Mouse (Mus musculus) brown adipose tissue, adult 24 weeks (tissue): ENCODE results near the gene Dido1. TPM values are rescaled to one million over a fixed set of nuclear protein-coding genes. Genes with fewer than 3 reads are reported as not detected.

Source experiments
- H3K27ac ChIP-seq: fragments of 200-500 bp; replicated peaks from 2 replicates; pipeline ENCODE4 v1.5.1; 2012; ENCODE audit warnings: low read depth, mild to moderate bottlenecking, low read length
- H3K4me1 ChIP-seq: fragments of 200-500 bp; 2 replicates; pipeline ENCODE4 v1.6.1; 2012; ENCODE audit warnings: low read length, mixed read lengths; ENCODE audit not compliant: control insufficient read depth, insufficient read depth, insufficient read length
- H3K4me3 ChIP-seq: fragments of 200-500 bp; 2 replicates; pipeline ENCODE4 v1.5.1; 2012; ENCODE audit warnings: low read depth, mild to moderate bottlenecking, low read length, moderate library complexity; ENCODE audit not compliant: insufficient read depth
- polyA plus RNA-seq: library from polyadenylated mRNA; stranded (reverse); fragments of >200 nt; gene quantifications from 2 replicates; pipeline ENCODE4 v1.2.4, GENCODE M21; 2012; ENCODE audit not compliant: missing spikeins, insufficient read depth, insufficient read length

The Dido1 gene
- polyA plus RNA-seq, 1 experiment = 13.6 TPM

GRCm38 (mm10) chr2:180676706-180677105 is 33.1 kb downstream of the Dido1 start:
- Histone ChIP-seq H3K4me3 (no peak overlapping the region), H3K27ac (no peak overlapping the region), H3K4me1 (no peaks in the 10 kb centered on the region)

- Histone ChIP-seq H3K4me3 (no peak overlapping the region), H3K27ac (no peak overlapping the region), H3K4me1 (peaks cover 2% of the 10 kb centered on the region)
Observed at GRCm38 (mm10) chr2:180662008-180662407, 47.8 kb downstream of the Dido1 start.

- H3K27ac ChIP-seq = no peak overlapping the region
- peaks cover 2% of the 10 kb centered on the region for H3K4me1 ChIP-seq
Observed at GRCm38 (mm10) chr2:180660521-180660920, 49.3 kb downstream of the Dido1 start.

GRCm38 (mm10) chr2:180659353-180660150 is 50.2 kb downstream of the Dido1 start:
- peak overlapping the region; percentile 4; the same call in 1 of the 2 replicates for H3K4me3 ChIP-seq

More at GRCm38 (mm10) chr2:180660521-180660920, 49.3 kb downstream of the Dido1 start:
- no peak overlapping the region for H3K4me3 ChIP-seq

DNA sequence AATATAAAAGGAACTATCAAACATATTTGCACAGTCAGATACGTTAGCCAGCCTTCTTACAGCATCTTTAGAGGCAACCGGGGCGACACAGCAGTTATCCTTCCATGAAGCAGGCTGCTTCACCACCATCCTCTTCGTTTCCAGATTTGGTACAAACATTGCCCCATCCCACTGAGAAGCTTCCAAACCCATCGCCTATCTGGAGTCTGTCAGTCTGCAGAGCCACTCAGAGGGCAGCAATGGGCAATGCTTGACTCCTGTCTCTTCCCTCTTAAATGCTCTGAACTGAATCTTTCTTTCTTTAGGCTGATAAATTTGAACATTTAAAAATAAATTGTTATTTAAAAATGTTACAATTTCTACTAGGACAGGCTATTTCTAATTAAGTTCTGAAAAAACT is 51.4 kb downstream of the Dido1 start:
- Histone ChIP-seq H3K27ac (no peak overlapping the region), H3K4me3 (no peak overlapping the region), H3K4me1 (peaks cover 2% of the 10 kb centered on the region)

More at GRCm38 (mm10) chr2:180659353-180660150, 50.2 kb downstream of the Dido1 start:
- Histone ChIP-seq H3K4me1 (peaks cover 2% of the 10 kb centered on the region), H3K27ac (no peak overlapping the region)

- H3K27ac ChIP-seq = no peak overlapping the region
- peaks cover 2% of the 10 kb centered on the region for H3K4me1 ChIP-seq
- H3K4me3 ChIP-seq = no peak overlapping the region
Observed at GRCm38 (mm10) chr2:180657394-180658013, 52.3 kb downstream of the Dido1 start.

DNA sequence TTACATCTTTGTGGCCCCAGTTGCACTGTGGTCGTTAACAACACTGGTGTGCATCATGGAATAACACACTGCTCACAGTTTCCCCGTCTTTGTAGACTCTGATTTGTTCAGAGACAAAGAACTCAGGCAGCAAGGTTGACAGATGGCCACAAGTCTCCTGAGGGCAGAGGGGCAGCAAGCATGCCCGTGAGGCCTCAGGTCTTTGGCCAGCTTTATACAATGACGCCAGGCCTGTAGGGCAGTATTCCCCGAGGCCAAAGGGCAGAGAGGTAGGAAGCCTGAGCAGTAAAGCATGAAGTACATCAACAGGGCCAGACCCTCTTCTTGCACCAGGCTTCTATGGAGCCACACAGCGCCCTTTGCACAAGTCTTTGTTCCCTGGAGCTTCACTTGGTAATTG is 54.6 kb downstream of the Dido1 start:
- H3K4me3 ChIP-seq = no peak overlapping the region
- peaks cover 2% of the 10 kb centered on the region for H3K4me1 ChIP-seq
- no peak overlapping the region for H3K27ac ChIP-seq

DNA sequence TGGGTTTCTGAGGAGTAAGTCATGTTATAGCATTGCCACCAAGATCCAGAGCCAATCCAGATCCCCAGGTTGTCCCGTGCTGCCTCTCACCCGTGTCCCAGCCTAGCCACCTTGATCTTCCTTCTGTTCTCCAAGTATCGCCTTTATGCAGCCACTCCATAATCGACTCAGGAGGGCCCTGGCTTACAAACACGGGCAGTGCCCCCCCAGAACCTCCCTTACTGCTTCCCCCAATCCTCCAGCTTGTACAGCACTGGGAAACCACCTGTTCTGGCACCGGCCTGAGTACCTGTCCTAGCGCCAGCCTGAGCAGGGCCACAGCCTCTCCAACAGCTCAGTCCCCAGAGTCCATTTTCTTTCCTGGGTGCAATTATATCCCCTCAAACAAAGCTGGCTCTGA is 55.1 kb downstream of the Dido1 start:
- Histone ChIP-seq H3K4me1 (peaks cover under 1% of the 10 kb centered on the region), H3K4me3 (no peak overlapping the region), H3K27ac (no peak overlapping the region)

DNA sequence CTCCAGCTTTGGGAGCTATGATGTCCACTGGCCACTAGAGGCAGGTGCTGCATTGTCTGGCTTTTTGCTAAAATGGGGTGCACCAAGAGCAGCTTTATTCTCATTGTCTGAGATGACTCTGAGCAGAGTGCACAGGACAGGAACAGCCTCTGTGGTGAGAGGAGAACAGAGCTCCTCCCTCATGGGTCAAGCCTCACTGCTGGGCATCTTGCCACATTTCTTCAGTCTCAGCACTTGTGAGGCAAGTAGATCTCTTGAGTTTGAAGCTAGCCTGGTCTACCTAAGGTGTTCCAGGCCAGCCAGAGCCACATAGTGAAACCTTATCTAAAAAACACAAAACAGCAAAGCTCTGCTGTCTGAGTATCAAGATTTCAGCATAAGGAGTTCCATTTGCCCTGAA is 63.0 kb downstream of the Dido1 start:
- H3K4me3 ChIP-seq = no peak overlapping the region
- no peaks in the 10 kb centered on the region for H3K4me1 ChIP-seq
- H3K27ac ChIP-seq = no peak overlapping the region

DNA sequence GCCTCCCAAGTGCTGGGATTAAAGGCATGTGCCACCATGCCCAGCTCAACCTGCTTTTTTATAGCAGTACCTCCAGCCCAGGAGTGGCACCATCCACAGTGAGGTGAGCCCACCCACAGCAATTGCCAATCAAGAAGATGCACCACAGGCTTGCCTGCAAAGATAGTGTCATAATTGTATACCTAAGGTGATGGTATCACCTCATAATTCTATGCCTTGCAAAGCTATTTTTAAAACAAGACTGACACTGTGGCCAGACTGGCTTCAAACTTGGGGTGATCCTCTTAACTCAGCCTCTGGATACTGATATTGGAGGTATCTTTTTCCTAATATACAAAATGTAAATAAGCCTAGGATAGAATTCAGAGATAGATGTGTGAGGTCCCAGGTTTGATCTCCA is 66.2 kb downstream of the Dido1 start:
- H3K27ac ChIP-seq = no peak overlapping the region
- no peaks in the 10 kb centered on the region for H3K4me1 ChIP-seq

DNA sequence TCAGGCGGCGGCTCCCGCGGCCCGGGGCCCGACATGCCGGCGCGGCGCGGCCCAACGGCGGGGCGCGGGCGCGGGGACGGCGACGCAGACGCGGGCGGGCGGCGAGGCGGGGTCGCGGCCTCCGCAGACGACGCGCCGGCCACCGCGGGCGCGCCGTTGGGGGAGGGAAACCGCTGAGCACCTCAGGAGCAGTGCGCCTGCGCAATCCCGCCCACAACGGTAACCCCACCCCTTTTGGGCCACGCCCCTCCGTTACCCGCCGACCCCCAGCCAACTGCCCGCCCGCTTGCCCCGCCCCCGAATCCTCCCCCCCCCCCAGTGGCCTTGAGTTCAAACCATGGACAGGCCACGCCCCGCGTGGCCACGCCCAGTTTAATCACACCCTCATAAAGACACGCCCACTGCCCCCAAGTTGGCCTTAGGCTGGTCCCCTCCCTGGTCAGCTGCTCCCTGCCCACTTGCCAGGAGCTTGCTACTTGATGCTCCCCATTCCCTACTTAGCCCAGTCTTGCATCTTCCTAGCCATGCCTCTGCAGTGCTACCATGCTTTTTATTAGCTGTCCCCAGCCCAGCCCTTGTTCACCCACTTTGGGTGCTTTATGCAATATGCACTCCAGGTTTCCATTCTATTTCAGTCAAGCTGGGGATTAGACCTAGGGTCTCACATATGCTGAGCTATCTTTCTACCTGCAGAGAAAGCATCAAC is 67.1 kb downstream of the Dido1 start, which contains the start of gene Tcfl5:
Gene Tcfl5, minus strand, starts transcription at position 154 of the 706 bp plus-strand sequence.
- Histone ChIP-seq H3K4me3 (no peak within 1 kb of the TSS), H3K4me1 (no peaks in the 10 kb centered on the region), H3K27ac (no peak within 1 kb of the TSS)

More for the DNA sequence above, 66.2 kb downstream of the Dido1 start:
- no peak overlapping the region for H3K4me3 ChIP-seq

DNA sequence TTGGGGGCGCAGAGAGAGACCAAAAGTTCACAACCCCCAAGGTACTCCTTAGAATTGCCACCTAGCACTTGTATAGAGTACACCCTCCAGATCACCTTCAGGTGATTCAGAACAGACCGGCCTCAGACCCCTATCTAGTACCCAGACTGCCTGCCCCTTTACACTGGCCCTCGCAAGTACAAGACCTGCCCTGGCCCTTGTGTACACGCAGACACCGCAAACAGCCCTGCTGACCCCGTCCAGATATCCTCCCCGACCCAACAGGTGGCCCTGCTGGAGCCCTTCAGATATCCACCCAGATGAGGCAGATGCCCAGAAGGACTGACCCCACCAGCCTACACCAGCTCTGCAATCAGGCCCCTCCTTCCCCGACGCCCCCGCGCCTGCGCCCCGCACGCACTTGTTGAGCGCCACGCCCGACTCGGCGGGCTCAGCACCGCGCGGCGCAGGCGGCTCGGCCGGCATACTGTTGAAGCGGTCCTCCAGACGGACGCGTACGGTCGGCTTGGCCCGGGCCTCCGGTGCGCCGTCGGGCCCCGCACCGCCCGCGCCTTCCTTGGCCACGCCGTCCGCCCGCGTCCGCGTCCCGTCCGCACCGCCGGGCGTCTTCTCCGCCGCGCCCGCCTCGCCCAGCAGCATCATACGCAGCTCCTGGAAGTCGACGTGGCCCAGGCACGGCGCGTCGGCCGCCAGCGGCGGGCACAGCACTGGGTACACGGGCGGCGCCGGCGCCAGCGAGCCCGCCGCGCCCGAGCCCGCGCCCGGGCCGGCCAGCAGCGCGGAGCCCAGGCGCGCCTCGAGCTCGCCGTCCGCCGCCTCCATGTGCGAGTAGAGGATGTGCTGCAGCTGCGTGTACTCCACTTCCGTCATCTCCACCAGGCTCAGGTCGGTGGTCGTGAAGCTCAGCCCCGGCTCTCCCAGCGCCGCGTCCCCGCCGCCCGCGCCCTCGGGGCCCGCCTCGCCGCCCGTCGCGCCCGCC is 67.9 kb downstream of the Dido1 start:
- Histone ChIP-seq H3K27ac (no peak overlapping the region), H3K4me3 (no peak overlapping the region), H3K4me1 (no peaks in the 10 kb centered on the region)

GRCm38 (mm10) chr2:180611882-180612281 is 97.9 kb downstream of the Dido1 start:
- H3K27ac ChIP-seq = no peak overlapping the region
- no peaks in the 10 kb centered on the region for H3K4me1 ChIP-seq
- no peak overlapping the region for H3K4me3 ChIP-seq

GRCm38 (mm10) chr2:180610283-180610682 is 99.5 kb downstream of the Dido1 start:
- Histone ChIP-seq H3K27ac (no peak overlapping the region), H3K4me1 (no peaks in the 10 kb centered on the region), H3K4me3 (no peak overlapping the region)
